Mouse (Mus musculus) neural tube, embryonic 15.5 days (tissue): Measurements from ENCODE around the gene Myh14. TPM values are rescaled to one million over a fixed set of nuclear protein-coding genes. Genes with fewer than 3 reads are reported as not detected.
A peak's percentile ranks its signal among the peaks of the same experiment; 100 is the strongest.
"Not testable (repeated sequence)": the region's sequence is repeated elsewhere in the genome, so short reads cannot be mapped to it uniquely, and the experiment has no call there.

ENCODE experiments used
- ATAC-seq: fragments of 200-750 bp; cut with Nextera tagmentation; 2 replicates; pipeline ENCODE4 v1.8.0; 2017; ENCODE audit warnings: mild to moderate bottlenecking, moderate TSS enrichment, moderate library complexity; ENCODE audit not compliant: low FRiP score
- H3K27ac ChIP-seq: fragments of 300-500 bp; sonication (generic); replicated peaks from 2 replicates; pipeline ENCODE4 v1.5.1; 2015; ENCODE audit warnings: mild to moderate bottlenecking, inconsistent platforms
- H3K27me3 ChIP-seq: fragments of 300-500 bp; sonication (generic); replicated peaks from 2 replicates; pipeline ENCODE4 v1.6.1; 2015; ENCODE audit warnings: inconsistent platforms
- H3K36me3 ChIP-seq: fragments of 300-500 bp; sonication (generic); 2 replicates; pipeline ENCODE4 v1.6.1; 2015; ENCODE audit warnings: inconsistent platforms
- H3K4me1 ChIP-seq: fragments of 300-500 bp; sonication (generic); 2 replicates; pipeline ENCODE4 v1.6.1; 2015; ENCODE audit warnings: inconsistent platforms
- H3K4me2 ChIP-seq: fragments of 300-500 bp; sonication (generic); 2 replicates; pipeline ENCODE4 v1.6.1; 2015; ENCODE audit warnings: inconsistent platforms, mild to moderate bottlenecking, moderate library complexity
- H3K4me3 ChIP-seq: fragments of 300-500 bp; sonication (generic); replicated peaks from 2 replicates; pipeline ENCODE4 v1.5.1; 2015; ENCODE audit warnings: mild to moderate bottlenecking, inconsistent platforms
- H3K9ac ChIP-seq: fragments of 300-500 bp; sonication (generic); replicated peaks from 2 replicates; pipeline ENCODE4 v1.6.1; 2015; ENCODE audit warnings: mild to moderate bottlenecking, inconsistent platforms
- H3K9me3 ChIP-seq: fragments of 300-500 bp; sonication (generic); replicated peaks from 2 replicates; pipeline ENCODE4 v1.6.1; 2016; ENCODE audit warnings: inconsistent platforms
- WGBS: fragments of 180-500 bp; shearing (Covaris S2); methylation state at CpG from one replicate; pipeline ENCODE4 v1.1.7; 2015; ENCODE audit warnings: mixed read lengths; 5-methylcytosine and 5-hydroxymethylcytosine counted together
- polyA plus RNA-seq: library from polyadenylated mRNA; unstranded; fragments of >200 nt; fragmentation: Nextera tagmentation; extraction: Ambion mirVana; gene quantifications from 2 replicates; pipeline ENCODE4 v1.2.1, GENCODE M21; 2015

The Myh14 gene
- 4.8 and 6.0 TPM in 2 replicates for polyA plus RNA-seq

GRCm38 (mm10) chr7:44670803-44671202 lies at the start of gene Myh14:
Gene Myh14, minus strand, starts transcription at chr7:44670843.
- H3K4me3 ChIP-seq, result peak within 1 kb of the TSS; percentile 27
- H3K4me2 ChIP-seq, result peak within 1 kb of the TSS; percentile 62
- H3K9me3 ChIP-seq, result no peaks in the 10 kb centered on the region
- ATAC-seq, result peak; percentile 97
- no peak within 1 kb of the TSS for H3K9ac ChIP-seq
- no peak within 1 kb of the TSS for H3K27ac ChIP-seq
- peaks cover 12% of the 10 kb centered on the region for H3K4me1 ChIP-seq
- WGBS, result 0% methylated on average over 23 of the region's 23 CpGs
- no peaks in the 10 kb centered on the region for H3K36me3 ChIP-seq
- H3K27me3 ChIP-seq, result peaks cover 18% of the 10 kb centered on the region

GRCm38 (mm10) chr7:44709881-44710280 lies 39.2 kb upstream of the Myh14 start:
- no peaks in the 10 kb centered on the region for H3K36me3 ChIP-seq
- H3K4me1 ChIP-seq, result no peaks in the 10 kb centered on the region
- no peak overlapping the region for H3K27ac ChIP-seq
- H3K27me3 ChIP-seq, result no peaks in the 10 kb centered on the region
- no peak overlapping the region for H3K4me3 ChIP-seq
- WGBS, result 92% methylated on average over 5 of the region's 5 CpGs
- ATAC-seq, result no peak
- no peaks in the 10 kb centered on the region for H3K9me3 ChIP-seq
- H3K4me2 ChIP-seq, result no peak overlapping the region
- H3K9ac ChIP-seq, result no peak overlapping the region

- no peaks in the 10 kb centered on the region for H3K4me1 ChIP-seq
- no peak within 1 kb of the TSS for H3K4me2 ChIP-seq
- no peaks in the 10 kb centered on the region for H3K9me3 ChIP-seq
- WGBS, result 73% methylated on average over 14 of the region's 14 CpGs
- H3K4me3 ChIP-seq, result no peak within 1 kb of the TSS
- no peak within 1 kb of the TSS for H3K9ac ChIP-seq
- no peaks in the 10 kb centered on the region for H3K36me3 ChIP-seq
- ATAC-seq, result no peak
- H3K27ac ChIP-seq, result no peak within 1 kb of the TSS
- H3K27me3 ChIP-seq, result no peaks in the 10 kb centered on the region
Observed at GRCm38 (mm10) chr7:44708574-44708973, 37.9 kb upstream of the Myh14 start, which contains the start of gene Izumo2. Gene Izumo2, plus strand, starts transcription at chr7:44708742.

GRCm38 (mm10) chr7:44708093-44708492 lies 37.5 kb upstream of the Myh14 start:
- ATAC-seq, H3K27ac ChIP-seq, H3K4me3 ChIP-seq, H3K4me1 ChIP-seq, H3K4me2 ChIP-seq, H3K9ac ChIP-seq, H3K36me3 ChIP-seq, H3K27me3 ChIP-seq, H3K9me3 ChIP-seq: not testable (repeated sequence)
- 80% methylated on average over 6 of the region's 6 CpGs for WGBS

GRCm38 (mm10) chr7:44707169-44707675 lies 36.6 kb upstream of the Myh14 start:
- no peaks in the 10 kb centered on the region for H3K9me3 ChIP-seq
- no peak overlapping the region for H3K9ac ChIP-seq
- H3K27ac ChIP-seq, result no peak overlapping the region
- no peak for ATAC-seq
- 96% methylated on average over 5 of the region's 5 CpGs for WGBS
- no peaks in the 10 kb centered on the region for H3K27me3 ChIP-seq
- no peaks in the 10 kb centered on the region for H3K4me1 ChIP-seq
- H3K4me3 ChIP-seq, result no peak overlapping the region
- no peak overlapping the region for H3K4me2 ChIP-seq
- H3K36me3 ChIP-seq, result no peaks in the 10 kb centered on the region

- H3K27ac ChIP-seq, result no peak overlapping the region
- no peak for ATAC-seq
- H3K36me3 ChIP-seq, result no peaks in the 10 kb centered on the region
- no peak overlapping the region for H3K4me2 ChIP-seq
- no peaks in the 10 kb centered on the region for H3K9me3 ChIP-seq
- no peak overlapping the region for H3K4me3 ChIP-seq
- no peaks in the 10 kb centered on the region for H3K4me1 ChIP-seq
- H3K9ac ChIP-seq, result no peak overlapping the region
- H3K27me3 ChIP-seq, result no peaks in the 10 kb centered on the region
Observed at GRCm38 (mm10) chr7:44706322-44706721, 35.7 kb upstream of the Myh14 start.

GRCm38 (mm10) chr7:44705086-44705485 lies 34.4 kb upstream of the Myh14 start:
- WGBS, result 91% methylated on average over 4 of the region's 4 CpGs
- Histone ChIP-seq H3K4me2 (no peak overlapping the region), H3K4me1 (no peaks in the 10 kb centered on the region)

GRCm38 (mm10) chr7:44704363-44704762 lies 33.7 kb upstream of the Myh14 start:
- no peaks in the 10 kb centered on the region for H3K9me3 ChIP-seq
- no peak overlapping the region for H3K4me2 ChIP-seq
- WGBS, result 65% methylated on average over 3 of the region's 3 CpGs
- H3K9ac ChIP-seq, result no peak overlapping the region
- no peak overlapping the region for H3K4me3 ChIP-seq
- H3K27me3 ChIP-seq, result no peaks in the 10 kb centered on the region
- H3K4me1 ChIP-seq, result no peaks in the 10 kb centered on the region
- H3K36me3 ChIP-seq, result no peaks in the 10 kb centered on the region
- no peak for ATAC-seq
- no peak overlapping the region for H3K27ac ChIP-seq

More at GRCm38 (mm10) chr7:44705086-44705485, 34.4 kb upstream of the Myh14 start:
- Histone ChIP-seq H3K27me3 (no peaks in the 10 kb centered on the region), H3K9me3 (no peaks in the 10 kb centered on the region), H3K36me3 (no peaks in the 10 kb centered on the region), H3K4me3 (no peak overlapping the region), H3K9ac (no peak overlapping the region), H3K27ac (no peak overlapping the region)
- ATAC-seq, result no peak

GRCm38 (mm10) chr7:44702985-44703384 lies 32.3 kb upstream of the Myh14 start:
- no peaks in the 10 kb centered on the region for H3K36me3 ChIP-seq
- H3K27ac ChIP-seq, result no peak overlapping the region
- no peaks in the 10 kb centered on the region for H3K9me3 ChIP-seq
- H3K4me1 ChIP-seq, result no peaks in the 10 kb centered on the region
- no peak overlapping the region for H3K4me3 ChIP-seq
- no peak overlapping the region for H3K9ac ChIP-seq
- no peaks in the 10 kb centered on the region for H3K27me3 ChIP-seq
- H3K4me2 ChIP-seq, result no peak overlapping the region
- no peak for ATAC-seq
- WGBS, result 80% methylated on average over 8 of the region's 8 CpGs

GRCm38 (mm10) chr7:44701921-44702320 lies 31.3 kb upstream of the Myh14 start:
- WGBS, result 10% methylated on average over 6 of the region's 6 CpGs
- H3K4me2 ChIP-seq, result no peak overlapping the region

GRCm38 (mm10) chr7:44697980-44698379 lies 27.3 kb upstream of the Myh14 start:
- ATAC-seq, result no peak
- H3K4me3 ChIP-seq, result no peak overlapping the region
- no peak overlapping the region for H3K9ac ChIP-seq
- no peaks in the 10 kb centered on the region for H3K36me3 ChIP-seq
- no peak overlapping the region for H3K4me2 ChIP-seq
- WGBS, result 62% methylated on average over 7 of the region's 7 CpGs
- no peaks in the 10 kb centered on the region for H3K9me3 ChIP-seq
- H3K27me3 ChIP-seq, result no peaks in the 10 kb centered on the region
- H3K4me1 ChIP-seq, result peaks cover 10% of the 10 kb centered on the region
- H3K27ac ChIP-seq, result no peak overlapping the region

More at GRCm38 (mm10) chr7:44701921-44702320, 31.3 kb upstream of the Myh14 start:
- no peaks in the 10 kb centered on the region for H3K9me3 ChIP-seq
- H3K27ac ChIP-seq, result no peak overlapping the region
- no peak overlapping the region for H3K4me3 ChIP-seq
- no peaks in the 10 kb centered on the region for H3K36me3 ChIP-seq
- peak; percentile 55; the same call in 1 of the 2 replicates for ATAC-seq
- H3K4me1 ChIP-seq, result peaks cover 7% of the 10 kb centered on the region
- H3K27me3 ChIP-seq, result no peaks in the 10 kb centered on the region
- H3K9ac ChIP-seq, result no peak overlapping the region

GRCm38 (mm10) chr7:44697191-44697710 lies 26.6 kb upstream of the Myh14 start:
- no peaks in the 10 kb centered on the region for H3K36me3 ChIP-seq
- H3K27me3 ChIP-seq, result no peaks in the 10 kb centered on the region
- no peak overlapping the region for H3K9ac ChIP-seq
- H3K9me3 ChIP-seq, result no peaks in the 10 kb centered on the region
- H3K27ac ChIP-seq, result no peak overlapping the region
- 16% methylated on average over 20 of the region's 20 CpGs for WGBS
- H3K4me2 ChIP-seq, result 0 out of 2 replicates have a peak overlapping the region, but pooled peaks have one; percentile 11
- H3K4me1 ChIP-seq, result peaks cover 10% of the 10 kb centered on the region
- ATAC-seq, result no peak; the same call in 1 of the 2 replicates
- no peak overlapping the region for H3K4me3 ChIP-seq
